Mouse (Mus musculus) forebrain, embryonic 12.5 days (tissue): Measurements from ENCODE around the gene Dock9. TPM values are rescaled to one million over a fixed set of nuclear protein-coding genes. Genes with fewer than 3 reads are reported as not detected.

Experiments
- ATAC-seq: fragments of 200-750 bp; cut with Nextera tagmentation; 2 replicates; pipeline ENCODE4 v1.8.0; 2017; ENCODE audit warnings: moderate TSS enrichment; ENCODE audit not compliant: low FRiP score
- H3K27ac ChIP-seq: fragments of 300-500 bp; sonication (generic); 2 replicates; pipeline ENCODE4 v1.5.1; 2016; ENCODE audit warnings: mild to moderate bottlenecking
- H3K27me3 ChIP-seq: fragments of 300-500 bp; sonication (generic); 2 replicates; pipeline ENCODE4 v1.6.1; 2016; ENCODE audit warnings: mild to moderate bottlenecking
- H3K36me3 ChIP-seq: fragments of 300-500 bp; sonication (generic); replicated peaks from 2 replicates; pipeline ENCODE4 v1.6.1; 2016; ENCODE audit warnings: mild to moderate bottlenecking
- H3K4me1 ChIP-seq: fragments of 300-500 bp; sonication (generic); 2 replicates; pipeline ENCODE4 v1.6.1; 2016
- H3K4me2 ChIP-seq: fragments of 300-500 bp; sonication (generic); 2 replicates; pipeline ENCODE4 v1.6.1; 2016; ENCODE audit warnings: mild to moderate bottlenecking, moderate library complexity
- H3K4me3 ChIP-seq: fragments of 300-500 bp; sonication (generic); replicated peaks from 2 replicates; pipeline ENCODE4 v1.5.1; 2016; ENCODE audit warnings: mild to moderate bottlenecking
- H3K9ac ChIP-seq: fragments of 300-500 bp; sonication (generic); 2 replicates; pipeline ENCODE4 v1.6.1; 2016; ENCODE audit warnings: mild to moderate bottlenecking
- H3K9me3 ChIP-seq: fragments of 300-500 bp; sonication (generic); 2 replicates; pipeline ENCODE4 v1.6.1; 2016
- WGBS: fragments of 180-500 bp; shearing (Covaris S2); methylation state at CpG from one replicate; pipeline ENCODE4 v1.1.7; 2016; 5-methylcytosine and 5-hydroxymethylcytosine counted together
- polyA plus RNA-seq: library from polyadenylated mRNA; unstranded; fragments of >200 nt; fragmentation: Nextera tagmentation; extraction: Ambion mirVana; gene quantifications from 2 replicates; pipeline ENCODE4 v1.2.1, GENCODE M21; 2016

Dock9 gene
- polyA plus RNA-seq, 1 experiment from 2014 or later, result 4.8 TPM

DNA sequence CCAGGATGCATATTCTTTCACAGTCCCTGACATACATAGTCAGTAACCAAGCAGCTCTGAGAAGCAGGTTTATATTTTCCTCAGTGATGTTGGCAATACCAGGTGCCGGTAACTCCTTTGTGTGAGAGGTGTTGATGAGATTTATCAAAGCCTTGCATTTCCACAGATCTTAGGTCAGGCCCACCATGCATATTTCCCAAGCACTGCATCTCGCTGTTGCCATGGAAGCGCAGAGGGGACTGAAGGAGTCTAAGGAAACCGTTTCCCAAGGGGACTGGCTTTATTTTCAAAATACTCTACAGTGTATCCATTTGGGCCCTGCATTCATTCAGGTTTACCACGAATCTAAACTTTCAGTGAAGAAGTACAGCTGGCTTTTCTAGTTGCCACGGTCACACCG lies 233.0 kb downstream of the Dock9 start:
- Histone ChIP-seq H3K9me3 (no peaks in the 10 kb centered on the region), H3K36me3 (no peaks in the 10 kb centered on the region), H3K4me3 (no peak overlapping the region), H3K27ac (0 out of 2 replicates have a peak overlapping the region, but pooled peaks have one; percentile 36), H3K9ac (no peak overlapping the region), H3K4me1 (peaks cover 40% of the 10 kb centered on the region), H3K4me2 (no peak overlapping the region), H3K27me3 (no peaks in the 10 kb centered on the region)
- peak; percentile 64 for ATAC-seq
- 47% methylated on average over 7 of the region's 7 CpGs for WGBS

DNA sequence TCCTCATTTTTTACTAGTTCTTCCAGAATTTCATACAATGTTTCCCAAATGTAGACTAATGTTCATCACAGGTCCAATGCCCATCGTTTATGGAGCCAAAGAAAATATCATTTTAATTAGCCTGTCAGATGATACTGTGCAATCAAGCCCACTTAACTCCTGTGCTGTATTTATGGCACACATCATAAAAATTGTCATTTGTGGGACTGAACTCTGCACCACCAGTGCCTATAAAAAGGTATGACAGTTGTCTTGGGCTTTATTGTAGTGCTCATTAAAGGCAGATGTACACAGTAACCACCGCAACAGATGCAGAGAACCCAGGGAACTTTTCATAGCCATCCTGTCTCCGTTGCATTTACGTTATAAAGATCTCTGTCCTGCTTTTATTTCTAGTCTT lies 233.7 kb downstream of the Dock9 start:
- 0 out of 2 replicates have a peak overlapping the region, but pooled peaks have one; percentile 56 for H3K27ac ChIP-seq
- H3K4me3 ChIP-seq, result no peak overlapping the region
- no peaks in the 10 kb centered on the region for H3K27me3 ChIP-seq
- ATAC-seq, result no peak
- H3K9me3 ChIP-seq, result no peaks in the 10 kb centered on the region
- no peak overlapping the region for H3K9ac ChIP-seq
- peaks cover 40% of the 10 kb centered on the region for H3K4me1 ChIP-seq
- 77% methylated on average over 4 of the region's 4 CpGs for WGBS
- H3K36me3 ChIP-seq, result no peaks in the 10 kb centered on the region
- H3K4me2 ChIP-seq, result no peak overlapping the region

DNA sequence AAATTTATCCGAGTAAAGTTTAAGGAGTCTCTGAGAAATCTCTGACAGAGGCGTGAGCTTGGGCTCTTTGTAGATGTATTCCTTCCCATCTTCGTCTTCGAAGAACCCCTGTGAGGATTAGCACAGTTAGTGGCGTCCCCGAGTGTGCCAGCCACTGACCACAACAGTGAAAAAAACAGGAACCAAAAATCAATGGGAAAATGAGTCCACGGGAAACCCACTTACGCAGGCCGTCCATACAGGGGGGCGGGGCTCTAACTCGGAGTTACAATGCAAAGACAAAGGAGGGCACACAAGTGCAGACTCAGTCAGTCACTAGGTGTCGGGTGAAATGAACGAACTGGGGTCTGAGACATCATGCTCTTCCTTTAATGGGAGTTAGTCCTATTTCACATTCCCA lies 238.6 kb downstream of the Dock9 start:
- 73% methylated on average over 13 of the region's 13 CpGs for WGBS
- H3K4me2 ChIP-seq, result no peak overlapping the region
- no peak overlapping the region for H3K4me3 ChIP-seq
- no peak overlapping the region for H3K27ac ChIP-seq
- no peaks in the 10 kb centered on the region for H3K36me3 ChIP-seq
- no peaks in the 10 kb centered on the region for H3K27me3 ChIP-seq
- H3K4me1 ChIP-seq, result peaks cover 6% of the 10 kb centered on the region
- no peak overlapping the region for H3K9ac ChIP-seq
- ATAC-seq, result no peak
- H3K9me3 ChIP-seq, result no peaks in the 10 kb centered on the region

DNA sequence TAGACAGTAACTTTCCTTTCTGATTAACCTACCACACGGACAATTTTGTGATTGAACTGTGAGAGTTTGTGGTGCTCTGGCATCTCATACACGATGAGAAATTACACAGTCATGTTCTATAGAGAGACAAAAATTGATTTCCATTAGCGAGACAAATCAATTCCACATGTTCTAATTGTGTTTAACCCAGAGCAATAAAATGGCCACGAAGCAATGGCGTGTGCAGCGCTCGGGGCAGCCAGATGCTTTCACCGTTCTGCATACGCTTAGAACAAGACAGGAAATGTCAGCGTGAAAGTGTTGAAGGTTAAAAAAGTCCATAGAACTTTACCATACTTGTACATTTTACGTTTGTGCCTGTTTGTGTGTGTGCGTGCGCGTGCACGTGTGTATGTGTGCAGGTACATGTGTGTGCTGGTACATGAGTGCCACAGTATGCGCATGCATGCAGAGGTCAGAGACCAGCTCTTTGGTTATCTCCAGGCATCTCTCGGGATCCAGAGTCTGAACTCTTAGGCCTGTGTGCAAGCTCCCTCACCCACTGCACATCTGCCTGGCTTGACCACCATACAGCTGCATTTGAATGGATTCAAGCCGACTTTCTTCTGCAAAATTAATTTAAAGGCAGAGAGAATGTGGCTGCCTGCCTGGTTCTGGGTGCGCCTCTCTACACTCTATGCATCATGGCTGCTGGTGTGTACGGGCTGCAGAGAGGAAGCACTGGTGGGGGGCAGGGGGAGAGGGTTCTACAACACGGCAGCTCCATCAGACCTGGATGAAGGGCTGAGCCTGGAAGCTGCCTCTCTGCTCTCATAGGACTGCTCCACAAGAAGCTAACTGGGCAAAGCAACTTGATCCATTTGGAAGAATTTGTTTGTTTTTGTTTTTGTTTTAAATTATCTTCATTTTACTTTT lies 241.0 kb downstream of the Dock9 start:
- Histone ChIP-seq H3K4me3 (no peak overlapping the region), H3K27me3 (no peaks in the 10 kb centered on the region), H3K9me3 (no peaks in the 10 kb centered on the region), H3K4me2 (no peak overlapping the region), H3K27ac (no peak overlapping the region), H3K4me1 (no peaks in the 10 kb centered on the region; the same call in 1 of the 2 replicates), H3K36me3 (no peaks in the 10 kb centered on the region), H3K9ac (no peak overlapping the region)
- no peak for ATAC-seq
- 87% methylated on average over 21 of the region's 21 CpGs for WGBS

DNA sequence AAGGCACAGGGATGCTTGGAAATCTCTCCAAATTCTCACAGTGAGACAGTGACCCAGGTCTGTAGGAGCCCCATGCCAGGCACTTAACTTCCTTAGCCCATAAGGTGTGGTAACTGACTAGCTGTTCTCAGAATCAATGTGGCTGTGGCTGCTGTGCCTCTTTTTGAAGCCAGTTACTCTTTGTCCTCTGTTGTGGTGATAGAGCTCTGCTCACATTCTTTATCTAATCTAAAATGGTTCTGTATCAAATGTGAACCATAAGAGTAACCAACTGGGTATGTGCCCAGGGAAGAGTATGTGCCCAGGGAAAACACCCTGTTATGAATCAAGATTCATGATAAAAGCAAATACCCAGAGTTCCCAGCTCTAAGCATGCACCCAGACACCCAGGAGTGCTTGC lies 243.9 kb downstream of the Dock9 start:
- no peak overlapping the region for H3K4me3 ChIP-seq
- no peak for ATAC-seq
- no peaks in the 10 kb centered on the region for H3K36me3 ChIP-seq
- H3K27ac ChIP-seq, result no peak overlapping the region
- H3K9me3 ChIP-seq, result no peaks in the 10 kb centered on the region
- no peak overlapping the region for H3K4me2 ChIP-seq
- no peaks in the 10 kb centered on the region for H3K4me1 ChIP-seq
- H3K9ac ChIP-seq, result no peak overlapping the region
- no peaks in the 10 kb centered on the region for H3K27me3 ChIP-seq

DNA sequence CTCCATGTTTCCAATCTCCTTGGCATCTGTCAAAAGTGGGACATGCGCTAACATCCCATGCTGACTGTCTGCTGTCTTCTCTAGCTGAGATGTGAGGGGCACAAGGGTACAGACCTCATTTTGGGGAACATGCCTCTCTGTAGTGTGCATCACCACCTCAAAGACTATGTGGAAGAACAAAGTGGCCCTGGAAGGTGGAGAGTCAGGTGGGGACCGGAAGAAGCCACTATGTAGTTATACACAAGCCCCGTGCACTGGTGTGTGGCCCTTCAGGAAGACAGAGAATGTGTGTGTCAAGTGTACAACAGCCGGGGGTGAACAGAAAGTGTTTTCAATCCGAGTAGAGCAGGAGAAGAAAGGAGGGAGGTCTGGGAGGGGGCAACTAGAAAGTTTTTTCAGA lies 245.1 kb downstream of the Dock9 start:
- WGBS, result 83% methylated on average over 5 of the region's 5 CpGs
- H3K27me3 ChIP-seq, result no peaks in the 10 kb centered on the region
- ATAC-seq, result no peak

DNA sequence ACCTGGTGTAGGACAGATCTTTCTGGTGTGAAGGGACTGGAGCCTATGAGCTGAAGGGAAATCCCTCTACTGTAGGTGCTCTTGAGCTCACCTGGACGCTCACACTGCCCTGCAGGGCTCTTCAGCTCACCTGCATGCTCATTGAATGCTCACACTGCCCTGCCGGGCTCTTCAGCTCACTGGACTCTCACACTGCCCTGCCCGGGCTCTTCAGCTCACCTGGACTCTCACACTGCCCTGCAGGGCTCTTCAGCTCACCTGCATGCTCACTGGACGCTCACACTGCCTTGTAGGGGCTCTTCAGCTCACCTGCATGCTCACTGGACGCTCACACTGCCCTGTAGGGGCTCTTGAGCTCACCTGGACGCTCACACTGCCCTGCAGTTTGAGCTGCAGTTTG lies 247.8 kb downstream of the Dock9 start:
- no peaks in the 10 kb centered on the region for H3K27me3 ChIP-seq
- ATAC-seq, result no peak
- no peak overlapping the region for H3K4me3 ChIP-seq
- no peak overlapping the region for H3K9ac ChIP-seq
- WGBS, result 80% methylated on average over 6 of the region's 6 CpGs
- H3K36me3 ChIP-seq, result no peaks in the 10 kb centered on the region
- H3K4me2 ChIP-seq, result no peak overlapping the region
- H3K9me3 ChIP-seq, result no peaks in the 10 kb centered on the region
- no peak overlapping the region for H3K27ac ChIP-seq
- no peaks in the 10 kb centered on the region; the same call in 1 of the 2 replicates for H3K4me1 ChIP-seq

More for the DNA sequence above, 245.1 kb downstream of the Dock9 start:
- Histone ChIP-seq H3K27ac (no peak overlapping the region), H3K9ac (no peak overlapping the region), H3K36me3 (no peaks in the 10 kb centered on the region), H3K4me3 (no peak overlapping the region), H3K4me2 (no peak overlapping the region), H3K4me1 (no peaks in the 10 kb centered on the region; the same call in 1 of the 2 replicates), H3K9me3 (no peaks in the 10 kb centered on the region)

DNA sequence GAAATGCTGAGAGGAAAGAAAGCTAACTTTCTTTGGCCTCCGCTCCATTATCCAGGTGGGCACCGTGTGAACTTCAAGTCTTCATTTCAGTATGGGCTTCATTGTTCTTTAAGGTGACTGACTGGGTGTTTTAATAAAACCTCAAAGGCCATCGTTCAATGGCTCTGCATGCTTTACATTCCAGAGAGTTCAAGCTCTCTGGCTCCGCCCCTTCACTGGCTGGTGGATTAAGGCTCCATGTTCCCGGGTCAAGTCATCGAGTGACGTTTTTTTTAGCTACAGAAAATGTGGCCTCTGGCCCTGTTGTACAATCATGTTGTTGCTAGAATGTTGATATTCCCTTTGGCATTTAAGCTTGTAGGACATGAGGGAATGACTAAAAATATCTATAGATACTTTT lies 249.9 kb downstream of the Dock9 start:
- H3K4me2 ChIP-seq, result no peak overlapping the region
- ATAC-seq, result no peak
- H3K4me3 ChIP-seq, result no peak overlapping the region
- no peaks in the 10 kb centered on the region for H3K36me3 ChIP-seq
- H3K9ac ChIP-seq, result no peak overlapping the region
- no peaks in the 10 kb centered on the region; the same call in 1 of the 2 replicates for H3K4me1 ChIP-seq
- no peak overlapping the region for H3K27ac ChIP-seq
- no peaks in the 10 kb centered on the region for H3K9me3 ChIP-seq
- 32% methylated on average over 7 of the region's 7 CpGs for WGBS
- no peaks in the 10 kb centered on the region for H3K27me3 ChIP-seq

DNA sequence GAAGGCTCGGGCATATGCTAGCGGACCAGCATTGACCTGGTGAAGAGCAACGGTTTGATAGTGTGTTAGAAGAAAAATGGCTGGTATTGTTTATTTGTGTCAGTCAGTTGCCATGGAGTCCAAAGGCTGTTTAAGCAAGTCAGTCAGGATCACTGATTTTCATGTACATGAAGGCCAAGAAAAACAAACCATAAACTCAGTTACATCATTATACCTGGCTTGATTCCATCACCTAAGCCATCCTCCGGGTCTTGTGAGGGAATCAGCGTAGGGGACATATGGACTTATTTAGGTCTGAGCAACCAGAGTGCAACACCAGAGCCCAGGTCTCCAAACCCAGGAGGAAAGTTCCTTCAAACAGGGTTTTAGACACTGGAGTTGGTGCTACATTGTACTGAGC lies 251.0 kb downstream of the Dock9 start:
- H3K4me2 ChIP-seq, result no peak overlapping the region
- H3K36me3 ChIP-seq, result no peaks in the 10 kb centered on the region
- H3K27me3 ChIP-seq, result no peaks in the 10 kb centered on the region
- no peaks in the 10 kb centered on the region; the same call in 1 of the 2 replicates for H3K4me1 ChIP-seq
- no peak for ATAC-seq
- 92% methylated on average over 5 of the region's 5 CpGs for WGBS
- H3K9me3 ChIP-seq, result no peaks in the 10 kb centered on the region
- no peak overlapping the region for H3K9ac ChIP-seq
- H3K27ac ChIP-seq, result no peak overlapping the region
- no peak overlapping the region for H3K4me3 ChIP-seq

DNA sequence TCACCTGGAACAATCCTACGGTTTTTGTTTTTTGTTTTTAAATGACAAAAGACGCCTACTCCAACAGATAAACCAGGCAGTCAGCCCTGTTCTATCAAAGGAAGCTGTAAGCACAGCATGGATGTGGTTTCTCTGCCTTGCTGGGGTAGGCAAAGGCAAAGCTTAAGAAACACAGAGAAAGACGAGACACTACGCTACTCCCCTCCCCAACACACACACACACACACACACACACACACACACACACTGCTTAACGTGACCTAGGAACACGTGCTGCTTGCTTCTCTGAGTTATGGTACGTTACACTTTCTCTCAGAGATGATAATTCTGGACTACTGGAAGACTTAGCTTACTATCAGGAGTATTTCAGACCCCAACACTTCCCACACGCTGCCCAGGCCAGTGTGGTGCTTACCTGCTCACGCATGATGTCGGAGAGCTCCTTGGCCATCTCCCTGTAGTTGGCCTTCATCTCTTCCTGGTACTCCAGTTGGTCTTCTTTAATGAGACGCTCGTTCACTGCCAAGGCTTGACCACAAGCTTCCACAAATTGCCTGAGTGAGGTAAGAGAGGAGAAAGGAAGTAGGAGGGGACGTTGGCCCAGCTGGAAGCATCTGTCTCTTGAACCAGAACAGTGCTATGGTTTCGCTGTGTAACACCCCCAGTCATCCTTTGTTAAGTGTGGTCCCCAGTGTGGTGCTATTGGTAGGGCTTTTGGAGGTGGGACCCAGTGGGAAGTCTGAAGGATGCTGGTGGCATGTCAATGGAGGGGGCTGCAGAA lies 251.9 kb downstream of the Dock9 start:
- Histone ChIP-seq H3K9ac (no peak overlapping the region), H3K36me3 (no peaks in the 10 kb centered on the region), H3K27me3 (no peaks in the 10 kb centered on the region), H3K27ac (no peak overlapping the region), H3K4me1 (no peaks in the 10 kb centered on the region; the same call in 1 of the 2 replicates), H3K9me3 (no peaks in the 10 kb centered on the region), H3K4me3 (no peak overlapping the region), H3K4me2 (no peak overlapping the region)
- no peak for ATAC-seq
- 86% methylated on average over 14 of the region's 14 CpGs for WGBS

DNA sequence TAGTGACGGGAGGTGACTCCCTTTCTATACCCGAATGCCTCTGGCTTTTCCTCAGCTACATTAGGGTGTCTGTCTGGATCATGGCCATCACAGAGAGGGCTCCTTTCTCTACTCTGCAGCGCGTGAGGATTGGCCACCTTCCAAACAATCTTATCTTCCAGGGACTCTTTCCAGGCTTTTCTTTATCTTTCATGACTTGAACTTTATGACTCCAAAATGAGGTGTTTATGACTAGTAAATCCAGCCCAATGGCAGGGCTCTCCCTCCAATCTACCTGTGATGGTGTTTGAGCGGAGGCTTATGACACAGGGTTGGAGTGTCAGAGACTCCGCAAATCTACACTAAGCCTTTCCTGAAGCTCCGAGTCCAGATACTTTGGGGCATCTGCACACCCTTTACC lies 256.4 kb downstream of the Dock9 start:
- Histone ChIP-seq H3K4me2 (no peak overlapping the region), H3K36me3 (no peaks in the 10 kb centered on the region), H3K27ac (no peak overlapping the region), H3K9ac (no peak overlapping the region), H3K27me3 (no peaks in the 10 kb centered on the region), H3K4me3 (no peak overlapping the region), H3K9me3 (no peaks in the 10 kb centered on the region), H3K4me1 (no peaks in the 10 kb centered on the region)
- ATAC-seq, result no peak
- 91% methylated on average over 7 of the region's 7 CpGs for WGBS

DNA sequence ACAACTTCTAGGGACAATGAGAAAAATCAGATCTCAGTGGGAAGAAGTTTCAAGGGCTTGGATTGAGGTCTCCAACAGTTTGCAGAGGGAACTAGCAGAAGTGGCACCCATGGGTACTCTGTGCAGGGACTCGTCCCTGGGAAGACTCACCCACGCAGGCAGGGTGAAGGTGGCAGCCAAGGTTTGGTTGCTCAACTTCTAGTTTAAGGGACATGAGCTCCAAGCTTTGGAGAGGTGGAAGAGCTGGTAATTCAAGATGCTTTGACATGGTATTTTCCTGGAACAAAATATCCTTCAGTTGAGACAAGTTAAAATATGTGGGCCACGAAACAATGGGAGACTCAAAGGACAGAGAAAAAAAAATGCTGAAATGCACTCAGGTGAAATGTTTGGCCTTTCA lies 263.1 kb downstream of the Dock9 start:
- ATAC-seq, result no peak
- H3K36me3 ChIP-seq, result no peaks in the 10 kb centered on the region
- no peak overlapping the region for H3K4me2 ChIP-seq
- WGBS, result 90% methylated on average over 3 of the region's 3 CpGs
- H3K27ac ChIP-seq, result no peak overlapping the region
- H3K4me3 ChIP-seq, result no peak overlapping the region
- H3K9me3 ChIP-seq, result no peaks in the 10 kb centered on the region
- no peaks in the 10 kb centered on the region for H3K27me3 ChIP-seq
- no peak overlapping the region for H3K9ac ChIP-seq
- H3K4me1 ChIP-seq, result no peaks in the 10 kb centered on the region
